Mouse (Mus musculus) adrenal gland, adult 2 months (tissue): ENCODE data around the gene Ankrd22. TPM values are rescaled to one million over a fixed set of nuclear protein-coding genes. Genes with fewer than 3 reads are reported as not detected.

ENCODE experiments used
- DNase-seq: peaks from one replicate; pipeline ENCODE4 v3.0.0; 2021
- polyA plus RNA-seq: library from polyadenylated mRNA; depleted of rRNA; stranded (reverse); fragments of >200 nt; gene quantifications from 2 replicates; pipeline ENCODE4 v1.2.3, GENCODE M21; 2012
- total RNA-seq, 2 experiments: library from RNA; stranded (reverse); gene quantifications; 2 replicates each; pipeline ENCODE4 v1.2.3; 2021

The Ankrd22 gene
- total and polyA plus RNA-seq, 3 experiments = not detected

DNA sequence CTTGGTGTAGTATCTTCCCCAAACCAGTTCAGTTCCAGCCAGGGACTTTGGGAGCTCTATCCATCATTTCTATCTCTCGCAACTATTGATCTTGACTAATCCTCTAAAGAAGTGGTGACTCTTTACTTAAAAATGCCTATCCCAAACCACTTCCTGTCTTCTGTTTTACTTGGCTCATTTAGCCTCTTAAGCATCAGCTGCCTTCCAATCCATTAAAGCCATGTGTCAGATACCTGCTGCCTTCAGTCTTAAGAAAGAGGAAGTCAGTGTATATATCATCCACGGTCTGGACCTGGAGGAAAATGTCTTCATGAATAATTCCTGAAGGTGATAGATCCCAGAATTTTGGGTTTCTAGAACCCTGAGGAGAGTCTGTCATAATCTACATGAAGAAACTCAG lies 14.5 kb upstream of the Ankrd22 start:
- DNase-seq = no peak

DNA sequence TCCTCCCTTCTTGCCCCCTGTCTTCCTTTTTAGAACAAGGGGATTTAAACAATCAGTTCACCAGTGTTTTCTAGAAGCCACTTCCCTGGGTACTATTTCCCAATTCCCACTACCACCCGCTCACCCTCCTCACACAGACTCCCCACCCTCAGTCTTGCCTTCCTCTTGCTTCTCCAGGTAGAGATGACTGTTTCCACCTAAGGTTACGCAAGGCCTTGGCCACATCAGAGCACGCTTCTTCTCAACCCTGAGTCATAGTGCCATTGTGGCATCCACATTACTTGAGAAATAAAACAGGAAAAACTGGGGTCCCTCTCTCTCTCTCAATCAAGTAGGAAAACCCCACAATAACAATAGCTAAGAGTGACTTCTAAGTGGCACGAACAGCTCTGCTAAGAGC lies 13.3 kb upstream of the Ankrd22 start:
- DNase-seq = no peak

DNA sequence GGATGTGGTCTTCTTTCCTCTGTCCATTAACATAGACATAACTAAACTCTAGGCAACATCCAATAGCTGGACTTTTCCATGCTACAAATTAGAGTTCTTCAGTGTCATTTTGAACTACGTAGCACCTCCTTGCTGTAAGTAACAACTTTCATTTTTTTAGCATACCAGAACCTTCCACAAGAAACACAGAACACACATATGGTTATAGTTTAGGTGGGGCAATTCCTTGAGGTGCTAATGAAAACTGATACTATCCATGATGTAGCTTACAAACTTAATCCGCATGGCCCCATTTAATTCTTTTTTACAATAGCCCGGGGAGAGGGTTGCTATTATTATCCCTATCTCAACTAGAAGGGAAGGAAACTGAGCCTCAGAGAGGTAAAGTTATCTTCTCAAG lies 8.2 kb upstream of the Ankrd22 start:
- no peak for DNase-seq

DNA sequence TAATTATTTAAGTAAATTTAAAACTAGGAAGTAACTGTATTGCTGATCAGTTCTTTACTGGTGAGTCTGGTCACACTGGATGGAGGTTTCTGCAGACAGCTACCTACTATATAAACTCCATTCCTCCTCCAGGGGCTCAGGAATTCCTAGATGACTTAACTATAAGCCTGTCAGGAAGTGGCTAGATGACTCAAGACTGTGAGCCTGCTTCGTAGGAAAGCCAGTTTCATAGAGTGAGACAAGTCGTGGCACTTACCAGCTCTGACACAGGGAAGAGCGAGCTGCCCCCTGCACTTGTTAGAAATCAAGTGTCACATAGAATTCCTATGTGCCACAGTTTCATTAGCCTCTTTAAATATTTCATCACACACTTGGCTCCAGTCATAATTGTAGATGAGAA lies 5.3 kb upstream of the Ankrd22 start:
- DNase-seq = no peak

GRCm38 (mm10) chr19:34169121-34169520 lies 3.3 kb upstream of the Ankrd22 start:
- DNase-seq = no peak

- DNase-seq = no peak
Measured at GRCm38 (mm10) chr19:34167896-34168661, 2.2 kb upstream of the Ankrd22 start.

GRCm38 (mm10) chr19:34166386-34166785 lies 533 bp upstream of the Ankrd22 start:
- DNase-seq = no peak

DNA sequence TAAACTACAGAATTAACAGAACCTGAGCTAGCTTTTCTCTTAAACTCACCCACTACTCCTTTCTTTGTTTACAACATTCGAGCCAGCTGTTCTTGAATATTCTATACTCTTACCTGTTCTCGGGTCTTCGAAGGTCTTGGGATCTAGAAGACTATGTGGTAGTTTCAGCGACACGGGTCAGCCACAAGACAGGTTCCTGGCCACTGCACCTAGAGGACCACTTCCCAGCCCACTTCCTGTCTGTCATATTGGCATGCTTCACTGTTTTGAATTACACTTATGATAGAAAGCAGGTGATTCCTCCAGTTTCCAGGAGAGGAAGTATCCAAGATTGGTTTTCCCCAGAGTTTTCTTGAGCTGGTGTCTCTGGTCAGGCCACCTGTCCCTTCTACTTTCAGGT lies 3.2 kb downstream of the Ankrd22 start:
- no peak for DNase-seq

GRCm38 (mm10) chr19:34153263-34154144 lies 12.3 kb downstream of the Ankrd22 start:
- DNase-seq = no peak

- DNase-seq = no peak
Measured at GRCm38 (mm10) chr19:34151909-34152308, 13.9 kb downstream of the Ankrd22 start.

DNA sequence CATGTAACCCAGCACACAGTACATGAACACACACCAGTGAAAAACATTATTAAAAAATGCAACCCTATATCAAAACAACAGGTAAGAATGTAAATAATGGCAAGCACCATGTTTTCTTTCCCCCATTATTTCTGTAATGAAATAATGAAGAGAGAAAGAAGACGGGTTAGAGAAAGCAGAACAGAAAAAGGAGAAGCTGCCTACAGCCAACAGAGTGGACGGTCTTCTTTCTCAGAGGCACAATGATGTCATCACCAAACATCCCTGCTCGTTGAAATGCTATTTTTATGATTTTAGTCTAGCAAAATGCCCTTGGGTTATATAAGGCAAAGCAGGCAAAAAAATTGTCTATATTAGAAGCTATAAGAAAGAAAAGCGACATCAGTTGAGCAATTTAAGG lies 17.4 kb downstream of the Ankrd22 start:
- DNase-seq = no peak

DNA sequence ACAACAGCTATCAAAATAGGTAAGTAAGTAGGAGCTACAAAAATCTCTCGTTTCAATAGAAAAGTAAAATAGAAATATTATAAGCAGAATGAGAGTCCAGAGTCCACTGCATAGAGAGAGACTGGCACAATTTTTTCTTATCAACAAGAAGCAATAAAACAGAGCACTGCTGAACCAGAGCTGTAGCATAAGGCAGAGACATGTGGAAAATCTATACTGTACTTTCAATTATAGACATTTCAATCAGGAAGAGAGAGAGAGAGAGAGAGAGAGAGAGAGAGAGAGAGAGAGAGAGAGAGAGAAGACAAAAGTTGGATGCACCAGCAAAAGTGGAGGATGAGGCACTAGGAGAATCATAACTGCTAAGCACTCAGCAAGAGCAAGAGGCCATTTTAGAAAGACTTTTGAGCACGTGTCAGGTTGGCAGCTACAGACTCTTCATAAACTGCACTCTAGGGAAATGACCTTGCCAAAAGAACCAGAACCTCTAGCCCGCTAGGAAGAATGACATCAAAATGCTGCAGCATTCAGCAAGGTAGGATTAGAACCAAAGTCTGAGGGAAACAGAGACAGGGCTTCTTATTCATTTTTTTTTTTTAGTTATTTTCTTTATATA lies 26.3 kb downstream of the Ankrd22 start:
- no peak for DNase-seq

GRCm38 (mm10) chr19:34138720-34139430 lies 27.0 kb downstream of the Ankrd22 start:
- peak; percentile 31 for DNase-seq

GRCm38 (mm10) chr19:34120107-34120731 lies 45.6 kb downstream of the Ankrd22 start:
- no peak for DNase-seq

- no peak for DNase-seq
Measured at GRCm38 (mm10) chr19:34119653-34120052, 46.2 kb downstream of the Ankrd22 start.

- DNase-seq = no peak
Measured at GRCm38 (mm10) chr19:34119102-34119501, 46.8 kb downstream of the Ankrd22 start.

DNA sequence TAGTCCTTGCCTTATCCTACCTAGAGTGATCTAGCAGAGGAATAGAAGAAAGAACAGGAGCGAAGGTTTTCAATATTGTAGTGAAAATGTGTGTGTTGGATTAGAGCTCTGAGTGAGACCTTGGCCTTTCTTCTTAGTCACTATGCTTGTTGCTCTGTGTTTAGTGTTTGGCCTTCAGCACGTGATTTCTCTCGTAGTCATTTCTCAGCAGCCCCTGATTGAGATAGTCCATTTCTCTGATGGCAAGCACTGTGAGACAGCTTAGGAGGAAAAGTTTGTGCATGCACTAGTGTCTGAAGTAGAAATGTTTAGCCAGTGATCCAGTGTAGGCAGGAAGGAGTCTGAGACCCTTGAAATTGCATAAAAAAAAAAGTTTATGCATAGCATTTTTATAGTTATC lies 61.0 kb downstream of the Ankrd22 start:
- peak; percentile 51 for DNase-seq

DNA sequence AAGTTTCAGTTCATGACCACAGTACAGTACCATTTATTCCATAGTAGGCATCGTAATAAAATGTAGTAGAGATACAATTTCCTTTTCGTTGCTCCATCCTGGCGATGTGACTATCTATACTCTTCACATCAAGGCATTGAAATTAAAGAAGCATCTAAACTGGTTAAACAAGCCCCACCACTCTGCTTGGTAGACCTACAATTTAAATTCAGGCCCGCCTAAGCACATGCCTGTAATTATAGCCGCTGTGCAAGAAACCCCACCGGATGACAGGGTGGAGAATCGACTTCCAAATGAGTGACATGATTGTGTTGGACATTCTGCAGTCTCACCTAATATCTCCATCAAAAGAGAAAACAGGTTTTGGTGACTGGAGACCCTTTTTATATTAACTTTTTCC lies 64.0 kb downstream of the Ankrd22 start:
- no peak for DNase-seq

DNA sequence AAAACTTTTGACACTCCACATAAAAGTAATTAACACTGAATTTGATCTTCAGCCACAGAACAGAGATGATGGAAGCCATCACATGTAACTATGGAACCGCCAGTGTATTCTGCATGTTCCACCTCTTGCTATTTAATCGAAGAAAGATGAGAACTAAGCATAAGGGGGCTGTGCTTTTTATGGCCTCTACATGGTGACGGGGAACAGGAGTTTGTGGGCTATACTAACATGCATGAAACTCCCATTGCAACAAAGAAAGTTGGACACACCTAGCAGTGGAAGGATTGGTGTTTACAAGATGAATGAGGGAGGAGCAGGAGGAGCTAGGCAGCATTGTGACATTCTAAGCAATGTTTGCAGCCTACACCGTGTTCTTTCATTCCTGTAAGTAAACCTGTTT lies 65.2 kb downstream of the Ankrd22 start, which contains the start of gene Lipm:
TSS of gene Lipm (plus strand) at position 301 of the 400 bp plus-strand sequence.
- DNase-seq = no peak

GRCm38 (mm10) chr19:34096228-34096627 lies 69.6 kb downstream of the Ankrd22 start:
- DNase-seq = peak; percentile 15

- DNase-seq = peak; percentile 7
Measured at GRCm38 (mm10) chr19:34095381-34095780, 70.5 kb downstream of the Ankrd22 start.
